Mouse (Mus musculus) cerebellum, postnatal 4 days (tissue): ENCODE results near the gene Tbxas1.

ENCODE experiments used
- DNase-seq, 2 experiments: peaks; one replicate each; pipeline ENCODE4 v3.0.0; 2022; ENCODE audit warnings: low spot score in 2 of 2, mixed read lengths in 1 of 2

Gene Tbxas1

DNA sequence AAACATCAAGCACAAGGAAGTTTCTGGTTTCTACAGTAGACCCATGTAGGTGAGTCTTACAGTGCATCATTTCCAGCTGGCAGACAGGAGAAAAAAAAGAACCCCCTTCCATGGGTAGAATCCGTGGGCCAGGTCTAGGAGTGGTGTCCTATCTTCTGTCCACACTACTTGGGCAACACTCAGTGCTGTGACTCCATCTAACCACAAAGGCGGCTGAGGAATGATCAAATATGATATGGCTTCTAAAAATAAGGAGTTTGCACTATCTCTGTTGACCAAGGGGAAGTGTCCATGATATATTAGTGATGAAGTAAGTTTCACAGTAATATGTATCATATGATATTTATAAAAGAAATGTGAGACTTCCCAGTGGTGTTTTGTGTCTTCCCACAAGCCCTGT lies 16.8 kb downstream of the Tbxas1 start:
- DNase-seq = no peak

DNA sequence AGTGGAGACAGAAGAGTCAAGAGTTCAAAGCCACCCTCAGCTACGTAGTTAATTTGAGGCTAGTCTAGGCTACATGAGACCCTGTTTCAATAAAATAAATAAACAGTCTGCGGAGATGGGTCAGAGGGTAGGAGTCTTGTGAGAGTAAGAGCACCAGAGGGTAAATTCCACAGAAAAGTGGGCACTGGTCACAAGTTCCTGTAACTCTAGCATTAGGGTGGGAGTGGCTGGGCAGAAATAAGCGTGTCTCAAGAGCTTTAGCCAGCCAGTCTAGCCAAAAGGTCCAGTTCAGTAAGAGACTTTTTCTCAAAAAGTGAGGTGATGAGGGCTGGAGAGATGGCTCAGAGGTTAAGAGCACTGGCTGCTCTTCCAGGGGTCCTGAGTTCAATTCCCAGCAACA lies 18.4 kb downstream of the Tbxas1 start:
- no peak for DNase-seq

DNA sequence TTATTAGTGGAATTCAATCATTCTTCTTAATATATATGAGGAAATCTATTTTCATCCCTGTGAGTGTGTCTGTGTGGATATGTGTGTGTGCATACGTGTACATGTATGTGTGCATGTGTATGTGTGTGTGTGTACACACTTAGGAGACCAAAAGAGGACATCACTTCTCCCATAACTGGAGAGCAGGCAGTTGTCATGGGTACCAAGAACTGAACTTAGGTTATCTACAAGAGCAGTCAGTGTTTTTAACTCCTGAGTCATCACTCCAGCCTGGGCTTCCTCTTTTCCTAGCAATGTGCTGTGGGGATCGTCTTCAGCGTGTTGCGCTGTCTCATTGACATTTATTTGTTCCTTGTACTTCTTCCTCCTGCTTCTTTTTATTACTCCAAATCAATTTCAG lies 24.9 kb downstream of the Tbxas1 start:
- DNase-seq = no peak

DNA sequence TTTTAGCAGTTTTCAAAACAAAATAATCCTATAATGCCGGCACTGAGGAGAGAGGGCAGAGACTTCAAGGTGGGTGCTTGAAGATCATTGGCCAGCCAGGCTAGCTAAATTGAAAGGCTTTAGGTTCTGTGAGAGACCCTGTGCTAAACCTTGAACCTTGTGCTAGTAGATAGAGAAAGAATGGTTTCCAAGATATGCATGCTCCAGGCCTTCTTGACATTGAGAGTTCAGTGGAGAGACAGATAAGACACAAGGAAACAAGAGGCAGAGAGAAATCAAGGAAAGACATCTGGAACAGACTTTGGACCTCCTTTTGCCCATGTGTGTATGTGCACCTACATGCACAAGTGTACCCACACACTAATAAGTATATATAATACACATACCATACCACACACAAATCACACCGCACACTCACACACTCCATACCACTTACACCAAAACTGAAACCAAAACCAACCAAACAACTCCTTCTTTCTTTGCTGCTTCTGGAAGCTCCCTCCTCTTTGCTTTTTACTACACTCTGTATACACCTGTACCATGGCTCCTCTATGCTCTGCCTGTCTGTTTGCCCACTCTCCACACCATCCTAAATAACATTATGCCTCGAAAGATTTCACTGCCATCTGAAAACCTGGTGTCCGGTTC lies 25.4 kb downstream of the Tbxas1 start:
- no peak for DNase-seq

DNA sequence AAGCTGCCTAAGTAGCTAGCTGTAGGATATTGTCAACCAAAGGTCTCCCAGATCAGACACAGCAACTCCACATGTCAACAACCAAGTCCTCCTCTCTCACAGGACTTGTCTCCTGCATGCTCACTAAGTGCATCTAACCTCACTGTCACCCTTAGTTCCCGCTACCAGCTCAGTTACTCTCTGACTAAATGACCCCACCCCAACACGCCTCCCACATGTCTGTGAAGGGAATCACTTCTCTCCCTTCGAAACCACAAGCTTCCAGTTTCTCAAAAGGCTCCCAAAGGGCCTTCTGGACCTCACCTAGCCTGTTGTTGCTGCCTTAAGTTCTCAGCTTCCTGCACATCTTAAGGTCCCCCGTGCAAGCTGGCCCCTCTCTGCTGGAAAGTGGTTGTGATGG lies 25.9 kb downstream of the Tbxas1 start:
- no peak for DNase-seq

DNA sequence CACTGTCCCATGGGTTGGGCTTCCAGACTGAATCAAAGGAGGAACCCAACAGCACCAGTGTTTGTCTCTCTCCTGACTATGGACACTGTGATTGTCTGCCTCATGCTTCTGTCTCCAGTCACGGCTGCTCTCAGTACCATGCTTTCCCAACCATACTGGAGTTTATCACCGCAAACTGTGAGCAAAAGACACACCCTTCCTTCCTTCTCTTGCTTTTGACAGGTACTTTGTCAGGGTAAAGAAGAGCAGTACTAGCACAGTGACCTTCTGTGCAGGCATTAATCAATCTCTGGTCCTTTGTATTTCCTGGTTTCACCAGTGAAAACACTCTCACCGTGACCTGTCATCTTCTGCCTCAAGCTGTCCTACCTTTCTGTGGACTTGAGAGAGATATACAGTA lies 26.4 kb downstream of the Tbxas1 start:
- DNase-seq = no peak

DNA sequence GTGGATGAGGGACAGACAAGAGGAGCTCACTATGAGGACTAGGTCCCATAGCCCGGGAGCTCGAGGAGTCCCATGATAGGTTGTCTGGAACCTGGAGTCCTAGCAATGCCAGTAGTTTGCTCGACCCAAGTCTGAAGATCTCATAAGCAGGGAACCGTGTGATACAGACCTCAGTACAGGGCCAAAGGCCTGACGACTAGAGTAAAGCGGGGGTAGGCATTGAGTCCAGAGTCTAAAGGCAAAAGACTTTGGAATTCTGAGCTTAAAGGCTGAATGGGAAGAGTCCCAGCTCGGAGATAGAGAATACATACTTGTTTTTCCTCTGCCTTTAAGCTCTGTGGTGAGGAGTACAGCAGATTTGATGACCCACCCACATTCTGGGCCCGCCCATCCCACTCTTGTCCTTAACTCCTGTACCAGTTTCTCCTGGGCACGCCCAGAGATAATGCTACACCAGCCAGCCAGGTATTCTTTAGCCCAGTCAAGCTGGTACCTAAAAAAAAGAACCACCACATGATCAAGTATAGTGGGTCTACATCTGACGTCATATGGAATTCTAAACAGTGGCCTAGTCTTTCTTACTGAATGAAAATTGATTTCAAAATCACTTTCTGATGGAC lies 27.7 kb downstream of the Tbxas1 start:
- no peak for DNase-seq

DNA sequence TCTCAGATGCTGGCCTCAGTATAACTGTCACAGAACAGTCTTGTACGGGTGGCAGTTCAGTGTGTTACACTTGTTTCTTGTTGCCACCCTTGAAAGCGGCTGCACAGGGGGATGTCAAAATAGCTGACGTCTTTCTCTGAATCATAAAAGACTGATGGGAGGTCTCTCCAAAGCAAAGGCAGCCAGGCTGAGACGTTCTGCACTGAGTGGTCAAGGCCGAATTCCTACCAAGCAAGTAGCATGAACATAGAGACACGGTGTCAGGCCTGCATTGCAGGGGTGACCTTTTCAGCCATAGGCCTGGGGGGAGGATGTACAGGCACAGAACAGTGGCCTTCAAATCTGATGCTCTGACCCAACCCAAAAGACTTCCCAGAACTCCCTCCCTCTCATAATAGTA lies 30.8 kb downstream of the Tbxas1 start:
- no peak for DNase-seq

DNA sequence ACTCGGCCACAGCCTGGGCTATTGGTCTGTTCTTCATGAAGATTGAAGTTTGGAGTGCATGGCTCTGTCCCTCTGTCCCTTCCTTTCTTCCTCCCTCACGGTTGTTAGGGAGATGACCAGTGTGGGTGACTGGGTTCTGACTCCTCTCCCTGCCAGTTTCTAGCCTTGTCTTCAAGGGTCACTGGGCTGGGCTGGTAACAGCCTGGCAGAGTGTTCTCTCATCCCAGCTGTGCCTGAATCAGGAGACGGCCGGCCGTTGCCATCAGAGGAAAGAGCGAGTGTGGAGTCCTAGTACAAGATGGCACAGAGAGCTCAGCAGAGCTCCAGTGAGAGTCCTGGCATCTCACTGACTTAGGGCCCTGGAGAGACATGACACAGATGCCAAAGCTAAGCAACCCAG lies 33.2 kb downstream of the Tbxas1 start:
- no peak for DNase-seq

DNA sequence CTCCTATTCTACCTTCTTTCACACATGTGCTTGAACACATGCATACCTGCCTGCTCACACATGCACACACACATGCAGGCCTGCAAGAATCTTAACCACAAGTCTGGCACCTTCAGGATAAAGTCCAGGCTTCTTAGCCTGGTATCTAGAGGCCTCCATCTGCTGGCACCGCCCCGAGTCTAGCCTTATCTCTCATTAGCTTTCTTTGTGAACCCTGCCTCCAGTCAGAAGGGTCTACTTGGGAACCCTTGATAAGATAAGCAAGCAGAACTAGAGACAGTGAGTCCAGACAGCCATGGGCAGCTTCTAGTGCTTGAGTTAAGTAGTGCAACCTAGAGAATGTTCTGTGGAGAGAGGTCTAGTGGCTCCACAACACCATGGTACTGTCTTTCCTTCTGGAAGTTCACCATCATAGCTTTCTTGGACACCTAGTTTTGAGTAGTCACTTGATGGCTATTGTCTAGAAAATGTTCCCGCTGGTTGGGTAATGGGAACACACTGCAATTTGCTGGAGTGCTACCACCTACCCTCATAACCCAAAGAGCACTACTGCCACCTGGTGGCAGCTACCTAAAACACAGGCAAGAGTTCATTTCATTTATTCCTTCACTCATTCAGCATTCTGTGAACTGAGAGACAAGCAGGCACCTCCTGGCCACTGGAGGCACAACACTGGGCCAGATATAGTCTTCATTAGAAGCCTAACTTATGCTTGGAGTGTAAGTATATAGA lies 35.8 kb downstream of the Tbxas1 start:
- peak in 1 of 2 experiments; percentile 33 for DNase-seq

DNA sequence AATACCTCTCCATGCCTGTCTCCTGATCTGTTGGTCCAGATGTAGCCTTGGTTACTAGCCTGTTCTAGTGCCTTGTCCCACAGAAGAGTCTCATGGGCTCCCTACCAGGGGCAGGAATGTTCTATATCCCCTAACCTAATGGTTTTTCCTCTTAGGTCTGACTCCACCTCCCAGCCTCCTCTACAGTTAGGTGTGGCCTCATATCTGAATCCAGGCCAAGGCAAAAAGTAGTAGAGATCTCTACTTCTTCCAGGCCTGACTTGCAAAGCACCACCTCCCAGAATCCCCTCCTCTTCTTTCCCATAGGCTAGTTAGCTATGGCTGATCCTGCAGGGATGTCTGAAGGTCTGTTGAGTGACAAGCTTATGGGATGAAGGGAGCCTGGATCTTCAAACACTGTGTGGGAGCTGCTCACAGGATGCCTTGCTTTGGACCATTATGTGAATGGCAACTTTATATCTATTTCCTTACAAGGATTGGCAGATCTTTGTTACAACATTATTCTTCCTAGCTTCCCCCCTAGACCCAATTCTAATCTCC lies 37.0 kb downstream of the Tbxas1 start:
- DNase-seq = no peak

DNA sequence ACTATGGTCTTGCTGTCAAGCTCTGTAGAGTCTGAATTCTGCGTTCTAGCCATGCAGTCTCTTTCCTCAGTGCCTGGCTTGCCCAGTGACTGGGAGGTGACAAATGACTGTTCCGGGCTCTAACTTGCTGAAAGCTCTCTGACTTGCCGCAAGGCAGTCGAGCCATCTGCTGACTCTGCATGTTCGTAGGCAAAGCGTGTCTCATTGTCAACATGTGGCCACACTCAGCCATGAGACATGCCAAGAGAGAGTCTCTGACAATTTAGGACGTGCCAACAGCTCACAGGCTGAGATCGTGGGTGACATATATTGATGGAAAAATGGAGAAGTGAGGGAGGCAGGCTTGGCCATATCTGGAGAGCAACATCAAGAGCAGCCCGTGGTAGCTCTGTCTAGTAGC lies 37.6 kb downstream of the Tbxas1 start:
- DNase-seq = no peak

DNA sequence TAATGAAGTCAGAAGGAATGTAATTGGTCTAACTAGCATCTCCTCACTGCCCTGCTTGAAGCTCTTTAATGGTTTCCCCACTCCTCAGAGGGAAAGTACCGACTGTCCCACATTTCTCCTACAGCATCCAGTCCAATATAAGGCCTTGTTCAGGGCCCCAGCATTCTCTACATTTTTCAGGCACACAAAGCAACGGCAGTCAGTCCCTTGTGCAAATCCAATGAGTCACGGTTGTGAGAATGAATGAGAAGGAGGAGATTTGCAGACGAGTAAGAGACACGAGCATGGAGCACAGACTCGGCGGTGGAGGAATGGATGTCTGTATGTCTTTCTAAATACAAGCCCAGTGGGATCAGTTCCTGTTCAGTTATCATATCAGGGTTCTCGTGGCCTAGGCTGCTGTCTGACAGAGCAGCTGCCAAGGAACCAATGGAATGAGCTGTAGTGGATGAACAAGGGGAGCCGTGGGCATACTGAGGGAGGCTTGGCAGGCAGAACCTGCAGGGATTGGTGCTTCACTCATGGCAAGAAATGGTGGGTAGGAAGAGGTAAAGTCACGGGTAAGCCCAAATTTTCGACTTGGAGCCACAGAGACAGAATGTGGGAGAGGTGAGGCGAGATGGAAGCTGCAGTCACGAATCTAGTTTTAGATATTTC lies 38.3 kb downstream of the Tbxas1 start:
- DNase-seq = no peak

DNA sequence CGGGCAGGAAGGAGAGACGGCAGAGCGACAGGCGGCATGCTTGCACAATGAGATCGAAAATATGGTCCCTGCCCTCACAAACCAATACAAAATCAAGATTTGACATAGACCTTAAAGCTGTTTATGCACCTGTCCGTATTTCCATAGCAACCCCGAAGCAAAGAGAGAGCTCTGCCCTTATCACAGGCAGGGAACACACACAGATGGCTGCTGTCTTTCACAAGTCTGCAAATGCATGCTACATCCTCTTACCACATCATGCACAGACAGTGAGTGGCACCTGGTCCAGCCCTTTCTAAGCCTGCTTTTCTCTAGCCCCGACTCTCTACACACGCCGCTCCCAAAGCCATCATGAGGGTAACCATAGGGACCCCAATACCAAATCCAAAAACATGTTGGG lies 39.0 kb downstream of the Tbxas1 start:
- no peak for DNase-seq

DNA sequence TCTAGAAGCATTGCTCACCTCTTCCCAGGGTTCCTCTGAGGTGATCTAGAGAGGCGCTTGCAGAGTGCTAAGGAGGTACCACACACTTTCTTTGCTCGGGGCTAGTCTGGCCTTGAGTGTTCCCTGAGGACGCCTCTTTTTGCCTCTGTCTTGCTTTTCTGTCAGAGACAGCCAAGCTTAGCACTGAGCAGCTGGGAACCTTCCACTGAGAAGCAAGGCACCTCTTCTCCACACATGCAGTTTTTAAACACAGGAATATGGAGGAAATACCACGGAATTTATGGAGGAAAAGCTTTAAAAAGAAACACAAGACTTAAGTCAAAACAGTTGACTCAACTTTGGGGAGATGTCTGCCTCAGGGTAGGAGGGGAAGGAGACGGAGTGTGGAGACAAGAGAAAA lies 40.6 kb downstream of the Tbxas1 start:
- no peak for DNase-seq

DNA sequence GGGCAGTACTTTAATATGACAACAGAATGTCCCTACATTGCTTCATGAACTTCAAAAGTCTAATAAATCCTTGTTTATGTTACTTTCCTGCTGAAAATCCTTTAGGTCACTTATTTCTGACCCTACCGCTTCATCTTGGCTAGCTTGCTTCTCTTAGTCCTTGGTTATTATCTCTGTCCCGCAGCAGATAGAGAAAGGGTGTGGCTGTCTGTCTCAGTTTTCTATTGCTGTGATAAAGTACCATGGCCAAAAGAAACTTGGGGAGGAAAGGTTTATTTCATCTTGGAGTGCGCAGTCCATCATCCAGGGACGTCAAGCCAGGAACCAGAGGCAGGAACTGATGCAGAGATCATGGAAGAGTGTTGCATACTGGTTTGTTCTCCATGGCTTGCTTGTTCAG lies 41.4 kb downstream of the Tbxas1 start:
- no peak for DNase-seq

DNA sequence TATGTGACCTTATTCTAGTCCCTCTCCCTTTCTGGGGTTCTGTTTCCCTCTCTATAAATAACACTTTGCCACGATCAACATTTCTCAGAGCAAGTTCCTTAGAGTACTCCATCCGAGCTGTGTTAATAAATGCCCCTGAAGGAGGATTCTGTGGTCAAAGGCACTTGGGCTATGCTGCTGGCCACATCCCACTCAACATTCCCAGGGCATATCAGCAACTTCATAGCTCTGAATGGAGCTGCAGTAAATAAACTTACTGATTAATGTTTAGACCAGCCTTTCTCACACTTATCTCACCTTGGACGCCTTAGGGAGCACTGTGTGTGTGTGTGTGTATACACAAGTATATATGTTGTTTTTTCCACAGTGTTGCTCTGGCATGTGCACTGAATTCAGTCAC lies 42.2 kb downstream of the Tbxas1 start:
- DNase-seq = no peak

DNA sequence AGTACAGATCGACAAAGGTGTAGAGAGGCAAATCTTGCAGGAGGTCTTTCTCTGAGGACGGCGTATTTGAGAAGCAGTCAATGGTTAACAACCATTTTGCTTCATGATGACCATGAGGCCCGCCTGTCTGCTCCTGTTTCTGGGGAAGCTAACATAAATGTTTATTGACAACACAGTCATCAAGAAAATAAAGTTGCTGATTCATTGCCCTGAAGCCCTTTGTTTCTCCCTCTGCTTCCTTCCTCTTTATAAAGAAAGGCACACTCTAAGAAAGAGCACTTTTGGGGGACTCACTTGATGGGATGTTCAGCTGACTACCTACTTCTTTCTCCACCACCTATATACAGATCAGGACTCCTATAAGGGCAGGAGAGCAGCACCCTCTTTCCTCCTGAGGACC lies 43.5 kb downstream of the Tbxas1 start:
- no peak for DNase-seq

DNA sequence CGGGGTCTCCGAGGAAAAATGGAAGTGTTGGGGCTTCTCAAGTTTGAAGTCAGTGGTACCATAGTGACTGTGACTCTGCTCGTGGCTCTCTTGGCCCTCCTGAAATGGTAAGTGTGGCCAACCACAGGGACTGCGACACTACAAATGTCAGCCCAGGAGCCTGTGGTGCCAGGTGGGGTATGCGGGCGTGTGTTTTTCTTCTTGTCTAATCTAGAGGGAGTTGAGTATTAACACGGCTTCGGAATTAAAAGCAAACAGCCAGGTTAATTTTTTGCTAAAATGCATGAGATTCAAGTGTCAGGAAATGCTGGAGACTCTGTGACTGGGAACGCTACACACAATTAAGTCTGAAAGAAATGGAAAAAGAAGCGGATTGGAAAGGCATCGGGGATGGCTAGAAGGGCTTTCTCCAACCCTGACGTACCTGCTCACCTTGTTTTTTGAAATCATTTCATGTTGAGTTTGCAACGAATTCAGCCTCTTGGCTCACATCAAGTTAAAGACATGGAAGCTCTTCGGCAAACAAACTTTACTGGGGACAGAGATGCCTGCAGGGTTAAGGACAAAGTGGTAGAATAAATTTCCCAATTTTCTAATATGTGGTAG lies 44.0 kb downstream of the Tbxas1 start:
- no peak for DNase-seq

DNA sequence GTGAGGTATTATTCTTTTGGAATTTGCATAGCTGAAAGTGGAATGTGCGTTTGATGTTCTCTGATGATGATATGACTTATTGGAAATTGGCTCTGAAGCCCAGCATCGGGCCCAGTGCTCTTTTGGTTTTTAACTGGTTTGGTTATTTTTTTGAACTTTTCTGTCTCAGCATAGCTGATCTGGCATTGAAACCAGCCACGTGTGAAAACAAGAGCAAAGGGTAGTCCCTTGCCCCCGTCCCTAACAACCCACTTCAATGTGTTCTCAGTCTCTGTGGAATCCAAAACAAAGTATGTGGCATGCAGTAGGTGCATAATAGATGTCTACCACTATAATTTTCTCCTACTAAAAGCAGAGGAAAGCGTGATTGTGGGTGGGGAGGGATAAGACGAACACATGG lies 44.9 kb downstream of the Tbxas1 start:
- no peak for DNase-seq

DNA sequence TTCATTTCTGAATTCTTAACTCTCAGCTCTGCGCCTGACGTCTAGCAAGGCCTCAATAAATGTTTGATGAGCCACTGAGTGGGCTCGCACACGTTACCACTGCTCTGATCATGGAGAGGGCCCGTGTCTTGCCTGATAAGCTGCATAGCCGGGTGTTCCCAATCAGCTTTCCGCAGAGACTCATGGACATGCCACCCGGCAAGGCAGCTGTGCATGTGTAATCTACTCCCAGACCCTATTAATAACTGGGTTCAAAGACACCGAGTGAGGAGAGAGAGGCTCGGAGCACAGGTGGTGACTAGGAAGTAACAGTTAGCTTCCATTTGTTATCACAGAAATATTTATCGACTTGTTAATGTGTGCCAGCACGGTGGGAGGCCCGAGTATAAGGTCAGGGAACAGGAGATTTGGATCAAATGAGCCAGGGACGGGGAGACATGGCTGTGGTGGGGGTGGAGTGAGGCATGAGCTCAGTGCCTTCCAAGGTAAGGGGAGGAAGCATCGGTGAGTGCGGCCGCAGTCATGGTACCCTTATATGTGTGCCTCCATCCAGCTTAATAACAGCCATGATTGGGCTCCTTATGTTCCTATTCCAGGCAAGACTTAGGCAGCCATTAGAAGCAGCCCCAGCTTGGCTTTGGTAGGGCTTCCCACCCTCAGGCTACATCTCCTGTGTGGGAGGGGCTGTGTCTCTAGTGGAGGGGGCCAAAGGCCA lies 46.0 kb downstream of the Tbxas1 start:
- DNase-seq = no peak

DNA sequence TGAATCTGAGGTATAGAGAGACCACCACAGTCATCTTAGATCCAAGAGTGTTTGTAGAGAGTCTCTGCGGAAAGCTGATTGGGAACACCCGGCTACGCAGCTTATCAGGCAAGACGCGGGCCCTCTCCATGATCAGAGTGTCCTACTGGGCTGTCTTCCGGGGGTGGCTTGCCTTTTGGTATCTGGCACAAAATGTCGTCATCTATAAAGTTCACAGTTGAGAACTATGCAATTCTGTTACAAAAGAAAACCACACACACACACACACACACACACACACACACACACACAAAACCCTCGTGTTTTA lies 46.6 kb downstream of the Tbxas1 start:
- DNase-seq = no peak
